Mouse (Mus musculus) cerebellum, postnatal 36 days (tissue): ENCODE data around the gene Mlxipl.
A peak's percentile ranks its signal among the peaks of the same experiment; 100 is the strongest.

Experiments used
- DNase-seq, 2 experiments: peaks; one replicate each; pipeline ENCODE4 v3.0.0; 2021 to 2022; ENCODE audit warnings: mixed read lengths in 2 of 2

Gene Mlxipl

GRCm38 (mm10) chr5:135080539-135080938 lies 9.2 kb upstream of the Mlxipl start:
- no peak for DNase-seq

- DNase-seq: no peak
Observed at GRCm38 (mm10) chr5:135086871-135087270, 2.8 kb upstream of the Mlxipl start.

DNA sequence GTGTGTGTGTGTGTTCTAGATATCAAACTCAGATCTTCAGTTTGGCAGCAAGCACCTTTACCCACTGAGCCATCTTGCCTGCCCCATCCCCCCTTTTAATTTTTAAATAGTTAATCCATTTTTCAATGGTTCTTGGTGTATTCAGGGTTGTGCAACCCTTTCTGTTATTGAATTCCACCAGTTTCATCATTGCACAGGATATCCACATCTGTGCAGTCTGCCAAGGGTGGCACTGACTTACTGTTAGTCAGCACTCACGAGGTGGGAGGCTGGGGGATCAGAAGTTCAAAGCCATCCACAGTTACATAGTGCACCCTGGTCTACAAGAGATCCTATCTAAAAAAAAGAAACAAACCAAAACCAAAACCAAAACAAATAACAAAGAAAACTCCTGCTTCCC lies 11.3 kb downstream of the Mlxipl start:
- DNase-seq: no peak

- peak in 1 of 2 experiments; percentile 8 for DNase-seq
Observed at GRCm38 (mm10) chr5:135103999-135104660, 14.4 kb downstream of the Mlxipl start.

GRCm38 (mm10) chr5:135106758-135107256 lies 17.1 kb downstream of the Mlxipl start:
- peak; percentile 27 to 36 for DNase-seq

- peak; percentile 45 to 52 for DNase-seq
Observed at GRCm38 (mm10) chr5:135107521-135108501, 18.1 kb downstream of the Mlxipl start.

DNA sequence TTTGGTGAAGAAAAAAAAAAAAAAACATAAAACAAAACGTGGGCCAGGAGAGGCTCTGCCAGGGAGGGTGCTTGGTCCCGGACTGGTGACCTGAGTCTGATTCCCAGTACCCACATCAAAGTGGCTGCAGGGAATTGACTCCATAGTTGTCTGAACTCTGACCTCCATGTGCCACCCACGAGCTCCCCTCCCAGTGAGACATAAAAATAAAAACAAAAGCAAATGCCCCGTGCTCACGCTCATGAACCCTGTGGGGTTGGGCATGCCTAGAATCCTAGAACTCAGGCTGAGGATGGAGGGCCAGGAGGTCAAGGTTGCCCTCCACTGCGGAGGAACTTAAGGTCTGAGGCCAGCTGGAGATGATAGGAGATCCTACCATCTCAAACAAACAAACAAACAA lies 19.3 kb downstream of the Mlxipl start:
- DNase-seq: no peak

DNA sequence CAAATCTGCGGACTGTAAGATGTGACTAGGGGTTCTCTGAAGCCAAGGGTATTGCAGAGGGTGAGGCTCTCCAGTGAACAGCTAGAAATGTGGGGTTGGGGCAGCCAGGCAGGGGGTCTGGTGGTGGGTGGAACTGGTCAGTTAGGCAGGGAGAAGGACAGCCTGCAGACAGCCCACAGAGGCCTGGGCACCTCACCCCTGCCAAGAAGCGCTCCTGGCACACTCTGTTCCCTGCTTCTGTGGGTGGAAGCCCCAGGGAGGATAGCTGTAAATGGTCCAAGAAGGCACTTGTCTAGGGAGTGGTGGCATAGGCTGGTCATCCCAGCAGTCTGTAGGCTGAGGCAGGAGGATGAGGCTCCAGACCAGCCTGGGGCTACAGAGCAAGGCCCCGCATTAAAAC lies 19.7 kb downstream of the Mlxipl start:
- DNase-seq: no peak

DNA sequence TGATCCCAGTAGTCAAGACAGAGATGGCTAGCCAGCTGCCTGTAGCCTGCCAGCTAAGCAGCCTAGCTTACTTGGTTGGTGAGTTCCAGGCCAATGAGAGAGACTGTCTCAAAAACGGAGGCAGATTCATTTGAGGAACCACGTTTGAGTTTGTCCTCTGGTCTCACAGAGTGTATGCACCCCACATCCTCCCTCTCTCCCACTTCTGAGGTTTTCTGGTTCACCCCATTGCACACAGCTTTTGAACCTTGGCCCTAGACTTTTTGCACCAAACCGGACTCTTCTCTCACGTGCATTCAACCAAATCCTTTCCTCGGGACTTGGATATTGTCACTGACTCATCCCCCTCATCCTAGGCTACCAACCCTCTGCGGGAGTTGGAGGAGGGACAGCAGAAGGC lies 20.3 kb downstream of the Mlxipl start:
- no peak for DNase-seq

DNA sequence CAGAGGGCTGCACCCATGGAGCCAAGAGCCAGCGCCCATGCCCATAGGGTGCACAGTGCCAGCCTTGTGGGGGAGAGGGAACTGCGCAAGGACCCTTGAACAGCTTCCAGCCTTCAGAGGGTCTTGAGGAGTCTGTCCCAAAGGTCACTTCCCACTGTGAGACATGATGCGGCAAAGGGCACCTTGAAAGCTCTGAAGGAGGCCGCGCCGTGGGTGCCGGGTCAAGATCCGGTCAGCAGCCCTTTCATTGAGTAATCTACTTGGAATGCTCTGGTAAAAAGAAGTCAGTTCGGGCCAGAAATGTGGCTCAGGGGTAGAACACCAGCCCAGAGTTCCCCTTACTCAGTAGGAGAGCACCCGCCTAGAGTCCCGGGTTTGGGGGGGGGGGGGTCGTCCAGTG lies 24.1 kb downstream of the Mlxipl start:
- no peak for DNase-seq

- no peak for DNase-seq
Observed at GRCm38 (mm10) chr5:135115241-135115640, 25.6 kb downstream of the Mlxipl start.

DNA sequence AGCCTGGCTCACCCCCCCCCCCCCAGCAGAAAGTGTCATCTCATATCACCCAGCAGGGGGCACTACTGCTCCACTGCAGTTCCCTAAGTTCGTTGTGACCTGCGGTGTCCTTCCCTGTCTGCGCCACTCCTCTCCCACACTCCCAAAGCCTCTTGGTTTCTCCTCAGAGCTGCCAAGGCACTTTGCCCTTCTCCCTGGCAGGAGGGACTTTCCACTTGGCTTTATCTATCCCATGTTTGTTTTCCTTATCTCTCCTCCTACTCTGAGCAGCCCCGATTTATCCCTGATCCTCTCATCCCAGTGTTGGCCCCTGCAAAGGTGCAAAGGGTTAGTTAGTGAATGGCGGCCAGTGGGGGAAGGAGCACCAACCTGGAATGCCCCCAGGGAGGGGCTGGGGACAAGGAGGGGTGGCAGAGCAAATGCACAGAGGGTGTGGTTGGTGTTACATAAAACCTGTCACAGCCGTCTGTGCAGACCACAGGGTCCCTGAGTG lies 28.9 kb downstream of the Mlxipl start:
- DNase-seq: peak; percentile 66 to 70

GRCm38 (mm10) chr5:135120753-135121152 lies 31.1 kb downstream of the Mlxipl start:
- DNase-seq: no peak

GRCm38 (mm10) chr5:135126121-135126520 lies 36.4 kb downstream of the Mlxipl start:
- no peak for DNase-seq

DNA sequence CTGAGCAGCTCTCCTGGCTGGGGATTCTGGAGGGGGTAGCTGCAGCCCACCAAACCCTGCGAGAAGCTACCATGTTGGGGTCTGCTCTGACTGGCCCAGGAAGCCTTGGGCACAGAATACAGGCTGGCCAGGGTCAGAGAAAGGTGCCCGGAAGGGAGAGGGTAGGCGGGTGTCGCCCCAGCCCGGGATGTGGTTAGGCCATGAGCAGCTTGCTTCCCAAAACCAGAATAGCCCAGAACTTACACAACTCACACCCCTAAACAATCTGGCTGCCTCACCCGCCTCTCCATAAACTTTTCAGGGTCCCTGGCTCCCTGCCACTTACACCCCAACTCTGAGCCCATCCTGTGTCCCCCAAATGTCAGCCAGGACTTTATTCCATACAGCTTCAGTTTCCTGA lies 38.0 kb downstream of the Mlxipl start:
- DNase-seq: no peak

DNA sequence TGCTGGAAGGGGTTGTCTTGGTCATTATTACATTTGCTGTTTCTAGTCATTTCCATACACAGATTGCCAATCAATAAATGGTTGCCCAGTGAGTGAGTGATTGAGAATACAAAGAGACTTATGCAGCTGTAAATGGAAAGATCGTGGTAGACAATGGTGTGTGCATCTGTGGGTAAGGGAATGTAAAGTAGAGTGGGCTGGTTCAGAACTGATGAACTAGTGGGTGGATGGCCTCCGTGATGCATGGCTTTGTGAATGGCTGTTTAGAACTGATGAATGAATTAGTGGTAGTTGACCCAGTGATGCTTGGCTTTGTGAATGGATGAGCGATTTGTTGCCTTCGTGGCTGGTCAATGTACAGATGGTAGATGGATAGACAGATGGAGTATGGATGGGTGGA lies 40.1 kb downstream of the Mlxipl start:
- DNase-seq: no peak

DNA sequence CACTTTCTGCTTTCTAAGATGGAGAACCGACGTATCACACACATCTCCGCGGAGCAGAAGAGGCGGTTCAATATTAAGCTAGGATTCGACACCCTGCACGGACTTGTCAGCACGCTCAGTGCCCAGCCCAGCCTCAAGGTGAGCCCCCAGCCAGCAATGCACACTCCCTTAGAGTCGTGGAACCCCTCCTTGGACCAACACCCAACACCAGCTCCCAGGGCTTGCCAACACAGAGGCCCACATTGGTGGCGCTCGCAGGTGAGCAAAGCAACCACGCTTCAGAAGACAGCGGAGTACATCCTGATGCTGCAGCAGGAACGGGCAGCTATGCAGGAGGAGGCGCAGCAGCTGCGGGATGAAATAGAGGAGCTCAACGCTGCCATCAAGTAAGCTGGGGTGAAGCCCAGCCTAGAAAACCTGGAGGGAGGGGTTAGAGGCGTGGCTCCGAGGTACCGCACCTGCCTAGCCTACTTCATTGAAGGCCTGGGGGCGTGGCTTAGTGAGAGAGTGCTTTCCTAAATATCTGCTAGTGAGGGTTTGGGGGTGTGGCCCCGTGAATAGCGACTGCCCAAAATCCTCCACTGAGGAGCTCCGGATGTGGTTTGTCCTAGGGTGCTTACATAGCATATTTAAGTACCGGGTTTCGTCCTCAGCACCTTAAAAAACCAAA lies 44.2 kb downstream of the Mlxipl start:
- peak in 1 of 2 experiments; percentile 23 for DNase-seq

- peak; percentile 12 to 22 for DNase-seq
Observed at GRCm38 (mm10) chr5:135134534-135134933, 44.8 kb downstream of the Mlxipl start.

DNA sequence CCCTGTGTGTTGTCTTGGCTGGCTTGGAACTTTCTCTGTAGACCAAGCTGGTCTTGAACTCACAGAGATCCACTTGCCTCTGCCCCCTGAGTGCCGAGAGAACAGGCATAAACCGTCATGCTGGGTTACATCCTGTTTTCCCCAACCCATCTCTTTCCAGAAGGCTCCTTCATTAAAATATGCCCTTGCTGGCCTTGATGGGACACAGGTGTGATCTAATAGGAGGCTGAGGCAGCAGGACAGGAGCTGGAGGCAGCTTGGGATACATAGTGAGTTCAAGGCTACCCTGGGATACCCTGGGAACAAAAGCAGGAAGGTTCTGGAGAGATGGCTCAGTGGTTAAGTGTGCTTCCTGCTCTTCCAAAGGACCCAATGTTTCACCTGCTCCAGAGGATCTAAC lies 50.2 kb downstream of the Mlxipl start:
- no peak for DNase-seq

- DNase-seq: no peak
Observed at GRCm38 (mm10) chr5:135144469-135144868, 54.8 kb downstream of the Mlxipl start.

- DNase-seq: no peak
Observed at GRCm38 (mm10) chr5:135145532-135145931, 55.8 kb downstream of the Mlxipl start.

- no peak for DNase-seq
Observed at GRCm38 (mm10) chr5:135145955-135146354, 56.3 kb downstream of the Mlxipl start.

GRCm38 (mm10) chr5:135148715-135149052 lies 59.0 kb downstream of the Mlxipl start:
- no peak for DNase-seq
